Mouse (Mus musculus): ENCODE measurements at regions not wholly inside any gene's neighbourhood (a gene's known extent, or its start where the extent isn't known, plus 50 kb on each side); places are given as distances from the start of the nearest gene placed in this dataset.

- no peak for TF ChIP-seq CTCF (IDR thresholded peaks at IDR 0.05; ENCODE audit: insufficient read depth, low read length)
- no peak for TF ChIP-seq POLR2A (IDR thresholded peaks at IDR 0.05; ENCODE audit: borderline replicate concordance, extremely low read depth, low read depth, low read length)
These were observed 217.8 kb upstream of the Dkk2 start for GRCm38 (mm10) chr3:131867266-131867665.
